Mouse (Mus musculus): ENCODE measurements around the gene Rapgef5.

Rapgef5 gene

GRCm38 (mm10) chr12:117516179-117516578 is at the start of gene Rapgef5:
Gene Rapgef5 (plus strand): TSS chr12:117516479.
- DNase-seq = no peak

- DNase-seq = no peak
Measured at GRCm38 (mm10) chr12:117468329-117468728, 48.0 kb upstream of the Rapgef5 start.

GRCm38 (mm10) chr12:117479014-117479413 is 37.3 kb upstream of the Rapgef5 start:
- no peak for DNase-seq

GRCm38 (mm10) chr12:117479680-117480079 is 36.6 kb upstream of the Rapgef5 start:
- no peak for DNase-seq

- DNase-seq = no peak
Measured at GRCm38 (mm10) chr12:117480958-117481357, 35.3 kb upstream of the Rapgef5 start.

GRCm38 (mm10) chr12:117482665-117483064 is 33.6 kb upstream of the Rapgef5 start:
- DNase-seq = no peak

GRCm38 (mm10) chr12:117486118-117487057 is 29.9 kb upstream of the Rapgef5 start:
- no peak for DNase-seq

GRCm38 (mm10) chr12:117496501-117497176 is 19.6 kb upstream of the Rapgef5 start:
- no peak for DNase-seq

- no peak for DNase-seq
Measured at GRCm38 (mm10) chr12:117497361-117497760, 18.9 kb upstream of the Rapgef5 start.

GRCm38 (mm10) chr12:117499242-117499641 is 17.0 kb upstream of the Rapgef5 start:
- no peak for DNase-seq

GRCm38 (mm10) chr12:117501180-117501579 is 15.1 kb upstream of the Rapgef5 start:
- no peak for DNase-seq

- DNase-seq = no peak
Measured at GRCm38 (mm10) chr12:117502834-117503233, 13.4 kb upstream of the Rapgef5 start.

GRCm38 (mm10) chr12:117505163-117505562 is 11.1 kb upstream of the Rapgef5 start:
- no peak for DNase-seq

GRCm38 (mm10) chr12:117507772-117508171 is 8.5 kb upstream of the Rapgef5 start:
- no peak for DNase-seq

GRCm38 (mm10) chr12:117509919-117510318 is 6.4 kb upstream of the Rapgef5 start:
- no peak for DNase-seq

GRCm38 (mm10) chr12:117512468-117512867 is 3.8 kb upstream of the Rapgef5 start:
- DNase-seq = no peak

GRCm38 (mm10) chr12:117513150-117513932 is 2.9 kb upstream of the Rapgef5 start:
- no peak for DNase-seq

GRCm38 (mm10) chr12:117517275-117517936 is 1.1 kb downstream of the Rapgef5 start:
- DNase-seq = no peak

- DNase-seq = no peak
Measured at GRCm38 (mm10) chr12:117524311-117525013, 8.2 kb downstream of the Rapgef5 start.

- no peak for DNase-seq
Measured at GRCm38 (mm10) chr12:117527889-117528288, 11.6 kb downstream of the Rapgef5 start.

GRCm38 (mm10) chr12:117528509-117529145 is 12.3 kb downstream of the Rapgef5 start:
- DNase-seq = no peak

Data from cerebellum, adult 11-12 months (tissue).